Mouse (Mus musculus) thymus, postnatal 36 days (tissue): ENCODE measurements around the gene Map4k5.
A peak's percentile ranks its signal among the peaks of the same experiment; 100 is the strongest.

Experiments
- DNase-seq, 2 experiments: peaks; one replicate each; pipeline ENCODE4 v3.0.0; 2022; ENCODE audit warnings: mixed read lengths in 2 of 2

Gene Map4k5

DNA sequence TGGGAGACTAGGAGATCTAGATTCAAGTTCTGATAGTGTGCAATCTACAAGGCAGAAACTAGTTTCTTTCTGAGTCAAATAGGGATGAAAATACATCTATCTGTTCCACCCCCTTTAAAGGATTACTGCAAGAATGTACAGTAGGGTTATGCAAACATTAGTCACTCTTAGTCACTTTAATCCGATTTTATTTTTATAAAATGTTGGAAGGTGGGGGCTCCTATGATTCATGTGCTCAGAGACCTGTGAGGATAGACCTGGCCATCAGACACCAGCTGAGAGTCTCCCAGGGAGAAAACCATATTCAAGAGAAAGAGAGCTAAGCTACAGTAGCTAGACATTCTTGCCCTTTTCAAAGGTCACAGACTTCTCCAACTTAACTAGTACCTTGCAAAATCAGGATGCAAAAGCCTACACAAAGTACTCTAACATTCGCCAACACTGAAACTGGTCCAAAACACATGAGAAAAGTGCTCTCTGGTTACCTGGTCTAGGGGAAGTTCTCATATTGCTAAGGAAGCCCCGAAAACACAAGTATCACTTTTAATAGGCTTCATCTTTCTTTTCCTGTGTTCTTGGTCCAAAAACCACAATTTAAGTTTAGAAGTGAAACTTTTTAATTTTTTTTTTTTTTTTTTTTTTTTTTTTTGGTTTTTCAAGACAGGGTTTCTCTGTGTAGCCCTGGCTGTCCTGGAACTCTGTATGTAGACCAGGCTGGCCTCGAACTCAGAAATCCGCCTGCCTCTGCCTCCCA, 7.7 kb downstream of the Map4k5 start:
- no peak for DNase-seq

- DNase-seq = no peak
These were observed 8.9 kb downstream of the Map4k5 start for GRCm38 (mm10) chr12:69884053-69884452.

GRCm38 (mm10) chr12:69881198-69881905, 11.6 kb downstream of the Map4k5 start:
- no peak for DNase-seq

DNA sequence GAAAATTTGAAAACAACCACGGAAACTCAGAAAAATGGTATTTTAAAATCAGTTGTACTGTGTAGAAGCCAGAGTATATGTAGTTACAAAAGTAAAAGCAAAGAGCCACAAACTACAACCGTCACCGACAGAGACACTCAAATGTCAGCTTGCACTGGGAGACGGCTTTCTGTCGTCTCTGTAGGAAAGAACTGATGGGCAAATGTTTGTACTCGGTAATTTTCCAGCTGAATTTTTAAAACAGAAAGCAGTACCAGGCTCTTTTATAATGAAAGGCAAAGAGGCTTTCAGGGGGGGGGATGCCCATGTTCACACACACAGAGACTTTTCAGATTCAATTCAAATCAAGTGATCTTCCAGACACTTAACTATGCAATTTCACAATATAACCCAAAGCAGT, 13.3 kb downstream of the Map4k5 start:
- no peak for DNase-seq

DNA sequence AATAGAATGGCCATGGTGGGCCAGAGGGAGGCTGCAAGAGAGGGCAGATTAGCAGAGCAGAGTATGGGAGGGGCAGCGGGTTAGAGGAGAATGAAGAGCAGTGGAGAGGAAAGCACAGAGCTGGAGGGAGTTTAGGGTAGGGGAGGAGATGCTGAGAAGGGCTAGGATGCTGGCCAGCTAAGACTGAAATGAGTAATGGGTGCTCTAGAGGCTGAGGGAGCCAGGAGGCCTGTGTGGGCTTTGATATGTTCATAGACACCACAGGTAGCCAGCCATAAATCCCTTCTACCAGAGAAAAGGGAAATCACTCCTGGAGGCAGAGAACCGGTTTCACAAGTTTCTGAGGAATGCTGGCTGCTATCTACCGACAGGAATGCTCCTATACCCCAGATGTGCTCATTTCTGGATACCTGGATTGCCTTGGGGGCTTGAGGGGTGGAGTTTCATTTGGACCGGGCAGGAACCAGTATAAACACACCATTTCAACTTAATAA, 13.8 kb downstream of the Map4k5 start:
- DNase-seq = no peak

GRCm38 (mm10) chr12:69877842-69878363, 15.1 kb downstream of the Map4k5 start:
- DNase-seq = no peak

- no peak for DNase-seq
These were observed 21.4 kb downstream of the Map4k5 start for GRCm38 (mm10) chr12:69871632-69872031.

DNA sequence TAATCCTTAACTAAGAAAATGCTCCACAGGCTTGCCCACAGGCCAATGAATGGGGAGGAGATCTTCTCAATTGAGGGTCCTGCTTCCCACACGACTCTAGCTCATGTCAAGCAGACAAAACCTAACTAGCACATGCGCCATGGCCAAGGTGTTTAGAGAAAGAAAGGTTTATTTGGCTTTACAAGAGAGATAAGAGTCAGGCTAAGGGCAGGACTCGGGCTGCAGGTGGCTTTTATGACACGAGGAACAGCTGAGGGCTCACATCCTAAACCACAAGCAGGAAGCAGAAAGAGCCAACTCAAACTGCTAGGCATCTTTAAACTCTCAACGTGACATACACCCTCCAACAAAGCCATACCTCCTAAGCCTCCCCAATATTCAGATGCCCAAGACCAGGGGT, 25.7 kb downstream of the Map4k5 start:
- peak; percentile 35 to 62 for DNase-seq

DNA sequence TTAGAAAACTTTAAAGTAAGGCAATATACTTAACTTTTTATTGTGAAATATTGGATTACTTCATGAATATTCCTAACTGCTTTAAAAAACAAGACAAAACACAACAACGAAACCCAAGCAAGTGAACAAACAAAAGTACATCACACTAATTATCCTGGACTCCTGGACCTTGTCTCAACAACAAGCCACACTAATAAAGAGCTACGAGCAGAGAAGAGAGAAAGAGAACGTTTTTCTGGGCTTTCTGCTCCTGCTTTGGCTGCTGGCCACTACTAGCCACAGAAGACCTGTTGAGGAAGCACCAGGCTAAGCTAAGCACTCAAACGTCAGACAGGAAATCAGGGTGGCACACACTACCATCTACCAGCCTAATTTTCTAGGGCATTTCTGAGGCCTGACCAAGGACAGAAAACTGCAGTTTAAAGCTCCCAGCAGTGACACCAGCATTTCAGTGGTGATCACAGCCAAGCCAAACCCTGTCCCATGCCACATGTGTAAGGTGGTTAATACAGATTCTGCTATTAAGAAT, 28.8 kb downstream of the Map4k5 start:
- no peak for DNase-seq

GRCm38 (mm10) chr12:69863505-69863904, 29.5 kb downstream of the Map4k5 start:
- peak; percentile 63 to 75 for DNase-seq

- no peak for DNase-seq
These were observed 34.2 kb downstream of the Map4k5 start for GRCm38 (mm10) chr12:69858847-69859246.

DNA sequence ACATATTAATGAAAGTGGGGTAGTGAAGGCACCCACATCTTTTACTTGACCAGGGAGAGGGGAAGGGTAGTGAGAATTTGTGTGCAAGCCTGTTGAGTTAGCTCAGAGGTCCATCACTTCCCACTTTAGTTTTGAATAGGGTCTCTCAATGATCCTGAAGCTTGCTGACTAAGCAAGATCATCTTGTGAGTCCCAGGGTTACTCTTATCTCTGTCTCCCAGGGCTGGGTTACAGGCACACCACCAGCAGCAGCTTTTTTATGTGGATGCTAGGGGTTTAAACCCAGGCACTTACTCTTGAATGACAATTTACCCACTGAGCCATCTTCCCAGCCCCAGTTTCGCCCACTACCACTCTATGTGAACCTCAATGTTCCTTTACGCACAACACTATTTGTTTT, 35.4 kb downstream of the Map4k5 start:
- DNase-seq = no peak

GRCm38 (mm10) chr12:69856398-69856797, 36.6 kb downstream of the Map4k5 start:
- no peak for DNase-seq

- no peak for DNase-seq
These were observed 37.2 kb downstream of the Map4k5 start for GRCm38 (mm10) chr12:69855641-69856300.

DNA sequence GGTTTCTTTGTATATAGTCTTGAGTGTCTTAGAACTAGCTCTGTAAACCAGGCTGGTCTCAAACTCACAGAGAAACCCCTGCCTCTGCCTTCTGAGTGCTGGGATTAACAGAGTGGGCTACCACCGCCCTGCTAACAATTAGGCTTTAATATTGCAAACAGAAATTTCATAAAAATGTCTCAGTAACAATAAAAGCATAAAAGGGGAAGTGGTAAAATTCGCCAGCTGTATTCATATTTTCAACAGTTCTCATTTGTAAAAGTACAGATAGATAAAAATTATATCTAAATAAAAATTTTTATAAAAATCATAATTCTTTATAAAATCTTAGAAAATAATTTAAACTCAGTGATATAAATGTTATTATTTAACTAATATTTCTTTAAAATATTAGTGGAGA, 39.1 kb downstream of the Map4k5 start:
- no peak for DNase-seq

DNA sequence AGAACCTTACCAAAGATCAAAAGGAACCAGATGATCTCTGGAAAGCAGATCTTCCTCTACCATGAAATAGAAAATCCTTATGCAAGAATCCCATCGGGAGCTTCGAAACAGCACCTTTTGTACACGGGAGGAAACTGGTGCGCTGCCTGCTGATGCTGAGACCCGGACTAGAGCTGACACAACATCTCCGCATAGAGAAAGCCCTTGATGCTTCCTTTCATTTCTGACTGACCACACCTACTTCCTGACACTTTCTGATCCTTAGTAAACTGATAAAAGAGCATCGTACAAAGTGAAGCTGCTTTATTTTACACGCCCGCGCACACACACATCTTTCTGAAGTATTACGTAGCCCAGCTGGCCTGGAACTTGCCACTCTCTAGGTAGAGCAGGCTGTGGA, 39.6 kb downstream of the Map4k5 start:
- no peak for DNase-seq

GRCm38 (mm10) chr12:69852288-69852687, 40.7 kb downstream of the Map4k5 start:
- DNase-seq = no peak

DNA sequence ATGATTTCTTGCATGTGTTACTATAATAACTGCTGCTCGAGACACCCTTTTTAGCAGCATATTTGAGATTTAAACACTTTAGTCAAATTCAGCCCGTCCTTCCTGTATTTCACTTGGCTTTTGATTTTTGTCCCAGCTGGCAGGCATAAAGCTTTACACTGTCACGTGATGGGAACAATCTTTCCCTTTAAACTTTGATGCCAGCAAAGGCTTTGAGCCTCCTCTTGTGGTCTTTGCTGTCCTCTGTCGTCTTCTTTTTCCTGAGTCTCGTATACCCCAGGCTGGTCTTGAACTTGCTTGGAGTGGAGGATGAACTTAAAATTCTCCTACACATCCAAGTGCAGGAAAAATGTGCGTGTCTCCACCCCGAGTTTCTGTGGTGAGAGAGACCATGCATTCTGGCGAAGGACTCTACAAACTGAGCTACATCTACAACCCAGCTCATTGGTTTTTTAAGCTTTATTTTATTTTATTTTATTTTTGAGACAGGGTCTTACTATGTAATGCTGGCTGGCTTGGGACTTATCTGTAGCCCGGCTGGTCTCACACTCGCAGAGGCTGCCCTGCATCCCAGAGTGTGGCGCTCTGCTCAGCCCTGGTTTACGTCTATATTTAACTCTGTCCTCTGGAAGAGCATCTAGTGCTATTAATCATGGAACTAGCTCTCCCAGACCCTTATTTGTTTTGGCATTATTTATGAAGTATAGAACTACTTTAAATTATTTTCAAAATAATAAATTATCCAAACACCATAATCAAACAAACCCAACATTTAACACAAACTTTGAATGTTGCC, 44.7 kb downstream of the Map4k5 start:
- no peak for DNase-seq

DNA sequence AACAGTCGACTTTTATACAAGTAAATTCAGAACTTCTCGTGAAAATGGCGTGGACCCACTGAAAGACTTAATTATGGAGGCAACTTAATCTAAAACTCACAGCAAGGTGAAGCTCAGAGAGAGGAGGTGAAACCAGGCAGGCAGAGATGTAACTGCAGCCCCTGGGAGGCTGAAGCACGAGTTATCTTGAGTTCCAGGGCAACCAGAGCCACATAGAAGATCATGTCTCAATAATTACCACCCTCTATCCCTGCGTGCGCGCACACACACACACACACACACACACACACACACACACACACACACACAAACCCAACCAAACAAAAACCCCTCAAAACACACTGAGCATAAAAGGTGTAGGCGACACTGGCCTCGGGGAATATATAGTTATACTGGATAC, 46.5 kb downstream of the Map4k5 start:
- no peak for DNase-seq

DNA sequence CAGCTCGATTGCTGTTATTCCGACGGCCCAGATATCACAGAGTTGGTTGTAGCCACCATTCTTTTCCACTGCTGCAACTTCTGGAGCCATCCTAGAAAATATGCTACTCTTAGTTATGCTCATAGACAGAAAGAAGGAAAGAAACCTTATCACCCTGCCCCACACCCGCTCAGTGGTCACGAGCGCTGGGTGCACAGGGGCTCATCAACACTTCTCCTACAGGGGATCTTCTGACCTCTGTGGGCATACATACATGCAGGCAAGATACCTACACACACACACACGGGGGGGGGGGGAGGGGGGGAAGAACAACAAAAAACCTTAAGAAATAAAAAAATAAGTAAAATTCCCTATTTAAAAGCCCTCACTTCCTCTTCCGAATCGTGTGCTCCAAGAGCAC, 47.3 kb downstream of the Map4k5 start:
- DNase-seq = no peak

GRCm38 (mm10) chr12:69843531-69844445, 49.2 kb downstream of the Map4k5 start:
- no peak for DNase-seq
